Mouse (Mus musculus): ENCODE data around the gene Renbp.

GRCm38 (mm10) chrX:73946896-73947295 lies 16.2 kb upstream of the Renbp start:
- no peak for TF ChIP-seq CTCF (IDR thresholded peaks at IDR 0.05; ENCODE audit: borderline replicate concordance, extremely low read depth, insufficient read depth, insufficient read length)
- no peak for TF ChIP-seq POLR2A (IDR thresholded peaks at IDR 0.05; ENCODE audit: borderline replicate concordance, extremely low read depth, insufficient read depth, insufficient read length, poor library complexity, severe bottlenecking)

All from brain, embryonic 14.5 days (tissue).